Mouse (Mus musculus): ENCODE results near the gene Il18. TPM values are rescaled to one million over a fixed set of nuclear protein-coding genes. Genes with fewer than 3 reads are reported as not detected.

Il18 gene
- total RNA-seq (2021) = 1 to 10 TPM in 1 of 2 experiments, under 1 TPM in 1; 0.34 to 1.1 TPM
- long read RNA-seq, experiment 1, partial matches to known transcripts = 0 of 1 reads
- long read RNA-seq, experiment 1, other reads (novel, unspliced or antisense) = 1 of 1 reads
- long read RNA-seq, experiment 2, partial matches to known transcripts = 0 of 1 reads
- long read RNA-seq, experiment 2, other reads (novel, unspliced or antisense) = 1 of 1 reads

GRCm38 (mm10) chr9:50554241-50555093, at the start of gene Il18:
Gene Il18, plus strand, starts transcription at chr9:50554827.
- DNase-seq (ENCODE audit: low spot score in 2 of 2) = no peak

- no peak for DNase-seq (ENCODE audit: low spot score in 2 of 2)
Measured at GRCm38 (mm10) chr9:50505405-50505804, 49.2 kb upstream of the Il18 start.

GRCm38 (mm10) chr9:50507570-50507969, 47.1 kb upstream of the Il18 start:
- DNase-seq (ENCODE audit: low spot score in 2 of 2) = no peak

GRCm38 (mm10) chr9:50515462-50515861, 39.2 kb upstream of the Il18 start:
- no peak for DNase-seq (ENCODE audit: low spot score in 2 of 2)

GRCm38 (mm10) chr9:50518781-50519180, 35.8 kb upstream of the Il18 start:
- DNase-seq (ENCODE audit: low spot score in 2 of 2) = no peak

- DNase-seq (ENCODE audit: low spot score in 2 of 2) = no peak
Measured at GRCm38 (mm10) chr9:50520748-50521147, 33.9 kb upstream of the Il18 start.

GRCm38 (mm10) chr9:50521562-50521961, 33.1 kb upstream of the Il18 start:
- no peak for DNase-seq (ENCODE audit: low spot score in 2 of 2)

GRCm38 (mm10) chr9:50522574-50522973, 32.1 kb upstream of the Il18 start:
- no peak for DNase-seq (ENCODE audit: low spot score in 2 of 2)

- no peak for DNase-seq (ENCODE audit: low spot score in 2 of 2)
Measured at GRCm38 (mm10) chr9:50524936-50525335, 29.7 kb upstream of the Il18 start.

- no peak for DNase-seq (ENCODE audit: low spot score in 2 of 2)
Measured at GRCm38 (mm10) chr9:50525585-50525984, 29.0 kb upstream of the Il18 start.

- DNase-seq (ENCODE audit: low spot score in 2 of 2) = no peak
Measured at GRCm38 (mm10) chr9:50527860-50528259, 26.8 kb upstream of the Il18 start.

- DNase-seq (ENCODE audit: low spot score in 2 of 2) = peak; percentile 98 to 99
Measured at GRCm38 (mm10) chr9:50528293-50528892, 26.2 kb upstream of the Il18 start, which contains the start of gene Pts. Gene Pts, minus strand, starts transcription at chr9:50528724.

- DNase-seq (ENCODE audit: low spot score in 2 of 2) = no peak
Measured at GRCm38 (mm10) chr9:50530890-50531289, 23.7 kb upstream of the Il18 start.

GRCm38 (mm10) chr9:50533328-50533727, 21.3 kb upstream of the Il18 start:
- DNase-seq (ENCODE audit: low spot score in 2 of 2) = no peak

- no peak for DNase-seq (ENCODE audit: low spot score in 2 of 2)
Measured at GRCm38 (mm10) chr9:50533791-50534190, 20.8 kb upstream of the Il18 start.

- DNase-seq (ENCODE audit: low spot score in 2 of 2) = no peak
Measured at GRCm38 (mm10) chr9:50535930-50536329, 18.7 kb upstream of the Il18 start.

- no peak for DNase-seq (ENCODE audit: low spot score in 2 of 2)
Measured at GRCm38 (mm10) chr9:50536603-50537135, 18.0 kb upstream of the Il18 start.

GRCm38 (mm10) chr9:50537295-50537694, 17.3 kb upstream of the Il18 start:
- no peak for DNase-seq (ENCODE audit: low spot score in 2 of 2)

- DNase-seq (ENCODE audit: low spot score in 2 of 2) = no peak
Measured at GRCm38 (mm10) chr9:50540170-50540569, 14.5 kb upstream of the Il18 start.

GRCm38 (mm10) chr9:50542401-50542800, 12.2 kb upstream of the Il18 start:
- DNase-seq (ENCODE audit: low spot score in 2 of 2) = no peak

- DNase-seq (ENCODE audit: low spot score in 2 of 2) = no peak
Measured at GRCm38 (mm10) chr9:50547859-50548478, 6.7 kb upstream of the Il18 start.

Measured in gastrocnemius, postnatal 4 days (tissue).